30 mouse cellular contexts compared by ENCODE assay signal in the genomic region with DNA sequence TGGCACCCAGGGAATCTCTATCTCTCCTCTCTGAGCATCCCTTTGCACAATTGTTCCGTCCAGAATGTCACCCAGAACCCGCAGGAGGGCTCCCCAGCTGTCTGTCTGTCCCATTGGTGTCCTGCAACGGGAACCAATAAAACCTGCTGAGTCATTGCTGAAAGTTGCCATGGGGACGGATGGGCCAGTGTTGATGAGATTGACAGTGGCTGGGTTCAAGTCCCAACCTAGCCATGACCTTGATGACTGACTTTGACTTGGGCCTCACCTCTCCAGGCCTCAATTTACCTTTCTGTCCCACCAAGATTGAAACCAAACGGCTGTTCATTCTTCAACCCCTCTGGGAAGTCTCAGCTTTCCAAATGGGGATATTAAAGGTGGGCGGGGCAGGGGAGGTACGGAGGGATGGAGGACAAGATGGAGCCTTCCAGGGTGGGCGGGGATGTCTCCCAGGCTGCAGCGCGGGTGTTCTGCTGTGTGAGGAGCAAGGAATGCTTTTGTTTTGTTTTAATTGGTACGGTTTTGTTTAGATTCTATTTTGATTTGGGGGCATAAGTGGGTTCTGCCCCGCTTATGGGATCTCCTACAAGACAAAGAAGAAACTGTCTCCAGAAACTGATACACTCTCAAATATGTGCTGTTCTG. TPM values are rescaled to one million over a fixed set of nuclear protein-coding genes. Genes with fewer than 3 reads are reported as not detected.
"Had no signal": no experiment of that assay in that cellular context is flagged by ENCODE, and none has a peak within 500 bp of the region (broad histone marks: within the 10 kb centered on the region; RNA-seq: fewer than 3 reads in every experiment).

No protein-coding gene starts in this region.

- H3K27ac ChIP-seq: heart, embryonic 10.5 days; hindbrain, embryonic 13.5 days; hindbrain, embryonic 15.5 days; hindbrain, postnatal 0 days; kidney, embryonic 15.5 days; kidney, postnatal 0 days; layer of hippocampus, adult 2 months; left cerebral cortex, adult 2 months; limb, embryonic 13.5 days; limb, embryonic 15.5 days; liver, embryonic 13.5 days; liver, embryonic 15.5 days had no signal

- H3K36me3 ChIP-seq: heart, embryonic 10.5 days; heart, embryonic 12.5 days; hindbrain, embryonic 13.5 days; hindbrain, embryonic 15.5 days; kidney, embryonic 15.5 days; limb, embryonic 13.5 days; limb, embryonic 15.5 days; liver, embryonic 13.5 days; liver, embryonic 15.5 days had no signal

- H3K9ac ChIP-seq: heart, embryonic 12.5 days; hindbrain, embryonic 13.5 days; hindbrain, embryonic 15.5 days; kidney, embryonic 15.5 days; limb, embryonic 13.5 days; limb, embryonic 15.5 days; liver, embryonic 13.5 days; liver, embryonic 15.5 days had no signal

- H3K9me3 ChIP-seq: heart, embryonic 10.5 days; heart, embryonic 12.5 days; hindbrain, embryonic 13.5 days; hindbrain, embryonic 15.5 days; kidney, embryonic 15.5 days; limb, embryonic 13.5 days; limb, embryonic 15.5 days; liver, embryonic 13.5 days; liver, embryonic 15.5 days had no signal

- DNase-seq: gastrocnemius, postnatal 14 days; heart, adult 18-20 months; heart, postnatal 10 days; kidney, adult 11 months; kidney, adult 2 months; kidney, adult 9 months; kidney, postnatal 14 days; kidney, postnatal 36 days; left cerebral cortex, postnatal 4 days; liver, embryonic 13.5 days had no signal

- H3K4me1 ChIP-seq: heart, embryonic 10.5 days; heart, embryonic 12.5 days; hindbrain, embryonic 13.5 days; kidney, embryonic 15.5 days; limb, embryonic 13.5 days; limb, embryonic 15.5 days; liver, embryonic 13.5 days; liver, embryonic 15.5 days had no signal

- H3K27me3 ChIP-seq: hindbrain, embryonic 15.5 days; limb, embryonic 15.5 days; liver, embryonic 13.5 days had no signal

- H3K4me3 ChIP-seq: heart, embryonic 10.5 days; heart, embryonic 12.5 days; hindbrain, embryonic 13.5 days; hindbrain, embryonic 15.5 days; kidney, embryonic 15.5 days; layer of hippocampus, adult 2 months; left cerebral cortex, adult 2 months; limb, embryonic 13.5 days; limb, embryonic 15.5 days; liver, embryonic 13.5 days; liver, embryonic 15.5 days had no signal

RNA-seq across cellular contexts. Expression of a gene that starts 14.2 kb away (rescaled TPM):
- total RNA-seq: granulocyte monocyte progenitor cell, adult 5-6 weeks; hematopoietic stem cell, adult 5-6 weeks had no signal

RNA-seq across cellular contexts. Expression of a gene that starts 23.7 kb away (rescaled TPM):
- total RNA-seq: layer of hippocampus, adult 2 months; left cerebral cortex, postnatal 4 days had no signal
- polyA plus RNA-seq: heart, embryonic 10.5 days; hindbrain, embryonic 11.5 days had no signal

RNA-seq across cellular contexts. Expression of a gene that starts 51.5 kb away (rescaled TPM):
- total RNA-seq: gastrocnemius, adult 18-20 months; gastrocnemius, adult 8-10 months; gastrocnemius, postnatal 14 days; gastrocnemius, postnatal 4 days; layer of hippocampus, adult 2 months; layer of hippocampus, postnatal 25 days; left cerebral cortex, adult 2 months; left cerebral cortex, postnatal 25 days had no signal
